Mouse (Mus musculus) ES-E14 (cell line): Measurements from ENCODE around the gene Macrod2.

ENCODE experiments used
- CHD2 ChIP-seq: IDR thresholded peaks from 2 replicates; pipeline ENCODE4 v1.6.1; 2014; ENCODE audit warnings: mild to moderate bottlenecking, low read depth, low read length, inconsistent platforms
- MAFK ChIP-seq: IDR thresholded peaks from 2 replicates; pipeline ENCODE4 v1.6.1; 2014; ENCODE audit warnings: mild to moderate bottlenecking, low read depth, low read length, inconsistent platforms; ENCODE audit not compliant: insufficient read depth
- ZNF384 ChIP-seq: IDR thresholded peaks from 2 replicates; pipeline ENCODE4 v1.6.1; 2012; ENCODE audit warnings: low read depth, low read length, inconsistent platforms

DNA sequence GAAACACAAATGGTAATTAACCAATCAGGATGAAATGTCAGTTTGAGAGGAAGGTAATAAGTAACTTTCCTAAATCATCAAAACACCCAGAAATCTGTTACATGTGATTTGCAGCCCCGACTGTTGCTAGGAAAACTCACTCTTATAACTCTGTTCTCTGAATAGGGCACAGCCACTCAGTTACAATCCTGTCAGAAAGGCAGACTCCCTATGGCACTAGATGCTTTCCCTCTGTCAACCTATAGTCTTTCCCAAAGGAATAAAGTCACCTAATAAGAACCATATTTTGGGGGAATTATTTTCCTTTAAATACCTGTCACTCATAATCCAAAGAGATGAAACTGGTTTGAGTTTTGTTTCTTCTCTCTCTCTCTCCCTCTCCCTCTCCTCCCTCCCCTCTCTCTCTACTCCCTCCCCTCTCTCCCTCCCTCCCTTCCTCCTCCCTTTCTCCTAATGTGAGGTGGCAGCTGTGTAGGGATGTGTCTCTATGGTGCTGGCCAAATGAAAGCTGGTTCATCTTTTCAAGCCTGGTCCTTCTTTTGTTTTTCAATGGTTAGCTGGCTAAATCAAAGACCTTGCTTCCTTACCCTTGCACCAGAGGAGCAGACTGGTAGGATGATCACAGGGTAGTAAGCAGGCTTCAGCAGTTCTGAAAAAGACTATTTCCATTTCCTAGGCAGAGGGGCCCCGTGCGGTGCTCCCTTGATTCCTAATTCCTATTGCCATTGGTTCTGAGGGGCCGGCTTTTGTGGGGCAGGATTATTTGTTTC, 661.8 kb downstream of the Macrod2 start:
- TF ChIP-seq ZNF384: no peak
- no peak for TF ChIP-seq MAFK
- no peak for TF ChIP-seq CHD2
